Mouse (Mus musculus) forelimb bud, embryonic 11.5 days (tissue): ENCODE measurements at regions not wholly inside any gene's neighbourhood (a gene's known extent, or its start where the extent isn't known, plus 50 kb on each side); places are given as distances from the start of the nearest gene placed in this dataset.

Source experiments
- DNase-seq: peaks from one replicate; pipeline ENCODE4 v3.0.0-alpha.2; 2012; ENCODE audit warnings: low read depth, low spot score

DNA sequence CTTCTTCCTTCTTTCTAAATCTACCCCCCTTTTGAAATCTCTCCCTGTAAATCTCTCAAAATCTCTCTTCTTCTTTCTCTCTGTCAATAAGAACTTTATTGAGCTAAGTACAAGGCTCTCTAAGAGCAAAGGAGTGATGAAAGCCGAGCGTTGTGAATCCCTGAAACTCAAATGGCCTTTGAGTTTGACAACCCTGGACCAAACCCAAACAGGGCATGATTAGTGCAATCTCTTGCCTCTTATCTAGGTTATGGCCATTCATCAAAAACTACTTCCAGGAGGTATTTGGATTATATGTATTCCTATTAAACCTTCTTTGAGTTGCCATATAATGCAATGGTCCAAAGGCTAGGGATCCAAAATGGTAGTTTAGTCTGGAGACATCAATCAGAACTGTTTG lies 304.0 kb downstream of the Inhba start:
- no peak for DNase-seq

DNA sequence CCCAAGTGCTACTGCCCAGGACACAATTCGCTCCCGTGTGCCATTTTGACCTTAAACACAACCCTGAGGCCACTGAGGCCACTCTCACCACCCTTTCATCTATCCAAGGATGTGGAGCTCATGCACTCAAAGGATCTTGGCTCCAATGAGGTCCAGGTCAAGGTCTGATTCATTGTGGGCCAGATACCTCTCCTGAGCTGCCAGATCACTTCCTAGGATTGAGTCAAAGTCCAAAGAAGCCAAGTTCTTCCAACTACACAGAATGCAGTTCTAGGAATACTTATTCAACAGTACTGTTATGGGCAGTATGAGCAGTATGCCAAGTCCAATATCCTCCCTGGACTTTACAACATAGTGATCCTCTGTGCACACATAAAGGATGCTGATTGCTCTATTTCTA lies 304.9 kb downstream of the Inhba start:
- no peak for DNase-seq

DNA sequence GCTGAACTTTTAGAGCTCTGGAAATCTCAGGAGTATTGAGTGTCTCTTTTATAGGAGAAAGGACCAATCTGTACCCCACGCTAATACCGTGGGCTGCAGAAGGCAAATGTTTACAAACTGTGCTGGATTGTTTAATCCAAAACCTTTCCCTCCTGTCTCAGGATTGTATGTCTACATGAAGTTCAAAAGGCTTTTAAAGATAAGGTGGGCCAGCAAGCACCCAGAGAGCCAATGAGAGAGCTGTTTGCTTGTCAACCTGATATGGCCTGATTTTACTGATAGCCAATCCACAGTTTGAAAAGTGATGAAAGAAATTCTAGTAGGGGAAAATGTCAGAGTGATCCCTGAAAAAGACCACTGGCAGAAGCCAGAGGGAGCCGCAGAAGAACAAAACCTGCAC lies 305.8 kb downstream of the Inhba start:
- DNase-seq = no peak

DNA sequence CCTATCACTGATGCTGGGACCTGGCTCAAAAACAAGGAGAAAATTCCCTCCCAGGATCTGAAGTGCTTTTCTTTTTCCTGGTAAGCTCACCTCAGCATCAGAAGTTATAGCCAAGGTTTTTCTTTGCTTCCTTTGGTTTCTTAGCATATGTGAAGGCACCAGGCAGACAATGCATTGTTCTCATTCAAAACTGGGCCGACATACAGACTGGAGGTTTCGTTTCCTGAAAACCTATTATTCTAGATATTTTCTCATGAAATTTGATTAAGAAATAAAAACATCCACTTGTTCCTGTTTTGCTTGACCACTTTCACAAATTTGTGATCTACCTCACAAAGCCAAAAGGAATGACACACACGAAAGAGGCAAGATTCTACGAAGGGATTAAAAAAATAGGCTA lies 308.7 kb downstream of the Inhba start:
- no peak for DNase-seq

DNA sequence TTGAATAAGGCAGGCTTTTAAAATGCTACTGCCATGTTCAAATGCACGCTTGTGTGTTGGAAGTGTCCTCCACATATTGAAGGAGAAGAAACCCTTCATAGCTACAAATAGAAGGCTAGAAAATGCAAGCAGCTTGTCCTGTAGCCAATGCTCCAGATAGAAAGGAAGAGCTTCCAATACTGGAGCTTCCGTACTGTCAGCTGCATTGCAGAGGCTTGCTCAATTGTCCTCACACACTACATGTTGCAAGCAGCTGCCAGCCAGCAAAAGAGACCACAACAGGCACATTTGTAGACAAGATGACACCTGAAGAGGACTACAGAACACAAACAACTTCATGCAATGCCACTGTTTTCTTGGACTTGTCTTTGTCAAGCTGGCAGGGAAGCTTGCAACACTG lies 314.0 kb downstream of the Inhba start:
- DNase-seq = no peak

DNA sequence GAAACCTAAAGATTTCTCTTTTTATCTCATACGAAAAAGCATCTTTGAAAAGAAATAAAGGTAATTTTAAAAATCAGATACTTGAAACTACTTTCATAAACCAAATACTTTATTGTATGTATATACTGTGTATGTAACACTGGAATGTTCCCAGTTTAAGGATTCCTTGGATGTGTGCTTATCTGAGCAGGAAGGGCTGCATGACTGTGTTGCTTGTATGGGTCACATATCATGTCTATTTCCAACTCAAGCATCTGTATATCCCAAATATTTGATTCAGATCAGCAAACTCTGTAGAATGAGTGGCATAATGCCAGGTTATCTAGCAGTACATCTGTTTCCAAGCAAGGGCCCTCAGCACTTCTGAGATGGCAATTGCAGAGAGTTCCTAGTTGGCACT lies 330.1 kb downstream of the Inhba start:
- no peak for DNase-seq

DNA sequence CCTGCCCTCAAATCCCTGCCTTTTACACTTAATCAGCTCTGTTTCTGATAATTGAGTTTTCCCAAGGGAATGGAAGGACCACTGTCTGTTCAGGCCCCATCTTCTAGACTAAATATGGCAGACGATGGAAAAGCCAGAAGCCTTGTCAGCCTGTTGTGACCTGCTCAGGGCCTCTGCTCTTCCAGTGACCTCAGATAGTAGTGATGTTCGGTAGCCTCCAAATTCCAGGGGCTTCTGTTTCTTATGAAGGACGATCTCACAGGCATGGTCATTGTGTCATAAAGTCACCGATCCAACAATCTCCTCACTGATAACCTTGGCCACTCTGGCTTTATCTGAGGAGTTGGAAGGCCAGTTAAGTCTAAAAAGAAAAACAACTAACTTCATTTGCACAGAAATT lies 330.5 kb downstream of the Inhba start:
- DNase-seq = no peak

DNA sequence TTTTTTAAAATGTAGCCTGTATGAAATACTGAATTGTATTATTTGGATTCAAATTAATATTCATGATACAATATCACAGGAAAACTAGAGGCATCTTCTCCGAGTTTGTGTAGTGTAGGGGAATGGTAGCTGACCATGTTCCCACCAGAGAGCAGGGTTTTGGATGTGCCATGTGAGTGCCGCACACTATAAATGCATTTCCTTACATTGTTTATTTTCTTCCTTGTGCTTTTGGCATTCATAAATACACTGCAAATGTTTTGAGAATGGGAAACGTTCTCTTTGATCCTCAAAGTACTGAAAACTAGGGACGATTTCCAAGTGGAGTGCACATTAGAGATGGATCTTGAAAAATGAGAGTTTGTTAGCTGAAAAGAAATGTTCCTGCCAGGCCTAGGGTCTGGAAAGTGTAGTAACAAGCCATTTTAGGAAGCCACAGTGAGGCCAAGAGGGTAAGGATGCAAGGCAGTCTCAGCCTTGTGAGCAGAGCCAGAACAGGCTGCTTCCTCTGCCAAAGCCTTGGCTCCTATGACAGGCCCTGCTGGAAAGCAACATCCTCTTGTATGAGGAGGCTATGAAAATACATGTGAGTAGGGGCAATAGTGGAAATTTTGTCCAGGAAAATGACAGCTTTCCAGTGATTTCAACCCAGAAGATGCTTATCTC lies 331.8 kb downstream of the Inhba start:
- no peak for DNase-seq

DNA sequence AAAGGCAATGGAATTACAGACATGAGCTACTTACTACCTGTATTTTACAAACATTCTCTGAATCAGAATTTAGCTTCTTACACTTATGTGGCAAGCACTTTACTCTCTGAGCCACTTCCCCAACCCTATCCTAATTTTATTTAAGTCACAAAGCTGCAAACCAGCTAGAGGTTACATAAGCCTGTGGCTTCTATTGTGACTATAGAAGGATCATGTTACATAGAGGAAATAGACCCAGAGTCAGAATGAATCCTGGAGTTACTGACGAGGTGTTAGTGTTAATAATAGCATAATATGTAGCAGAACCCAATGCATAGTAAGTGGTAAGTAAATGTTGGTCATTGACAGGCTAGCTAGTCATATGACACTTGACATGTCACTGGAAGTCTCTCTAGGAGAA lies 337.7 kb downstream of the Inhba start:
- DNase-seq = peak; percentile 7

DNA sequence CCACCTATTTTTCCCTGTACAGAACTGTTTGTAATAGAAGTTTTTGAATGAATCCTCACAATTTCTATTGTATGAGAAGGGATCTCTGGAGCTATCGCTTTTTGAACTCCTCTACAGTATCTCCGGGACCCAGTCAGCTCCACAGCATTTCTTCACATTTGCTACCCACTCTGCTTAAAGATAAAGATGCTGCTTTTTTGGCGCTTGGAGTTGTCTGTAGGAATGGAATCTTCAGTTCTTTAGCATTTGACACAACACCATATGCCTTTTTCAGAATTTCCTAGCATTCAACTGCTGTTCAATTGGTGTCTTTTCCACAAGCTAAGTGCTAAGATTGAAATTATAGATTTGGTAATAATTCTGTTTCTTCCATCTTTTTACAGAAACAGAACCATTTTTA lies 338.4 kb downstream of the Inhba start:
- DNase-seq = no peak

DNA sequence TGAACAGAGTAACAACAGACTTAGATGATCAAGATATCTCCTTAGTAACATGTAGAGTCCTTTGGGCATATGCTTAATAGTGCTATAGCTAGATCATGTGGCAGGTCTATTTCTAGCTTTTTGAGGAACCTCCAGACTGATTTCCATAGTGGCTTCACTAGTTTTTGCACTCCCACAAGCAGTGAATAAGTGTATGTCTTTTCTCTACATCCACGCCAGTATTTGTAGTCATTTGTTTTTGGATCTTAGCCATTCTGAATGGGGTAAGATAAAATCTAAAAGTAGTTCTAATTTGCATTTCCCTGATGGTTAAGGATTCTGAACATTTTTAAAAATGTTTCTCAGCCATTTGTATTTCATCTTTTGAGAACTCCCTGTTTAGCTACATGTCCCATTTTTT lies 343.7 kb downstream of the Inhba start:
- no peak for DNase-seq

DNA sequence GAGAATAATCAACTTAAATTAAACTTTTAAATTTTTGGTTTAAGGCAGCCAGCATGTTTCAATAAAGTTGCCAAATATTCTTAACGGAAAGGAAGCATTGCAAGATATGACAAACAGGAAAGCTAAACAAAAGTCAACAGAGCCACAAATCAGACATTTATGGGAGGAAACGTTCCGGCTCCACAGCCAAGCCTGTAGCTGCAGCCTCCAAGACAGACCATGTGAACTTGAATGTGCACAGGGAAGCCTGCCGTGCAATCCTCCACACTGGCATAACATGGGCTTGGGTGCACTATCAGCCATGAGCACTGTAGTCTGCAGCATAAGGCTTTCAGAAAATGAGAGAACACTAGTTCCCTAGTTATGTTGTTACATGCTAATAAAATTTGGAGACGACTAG lies 367.8 kb downstream of the Inhba start:
- DNase-seq = no peak

DNA sequence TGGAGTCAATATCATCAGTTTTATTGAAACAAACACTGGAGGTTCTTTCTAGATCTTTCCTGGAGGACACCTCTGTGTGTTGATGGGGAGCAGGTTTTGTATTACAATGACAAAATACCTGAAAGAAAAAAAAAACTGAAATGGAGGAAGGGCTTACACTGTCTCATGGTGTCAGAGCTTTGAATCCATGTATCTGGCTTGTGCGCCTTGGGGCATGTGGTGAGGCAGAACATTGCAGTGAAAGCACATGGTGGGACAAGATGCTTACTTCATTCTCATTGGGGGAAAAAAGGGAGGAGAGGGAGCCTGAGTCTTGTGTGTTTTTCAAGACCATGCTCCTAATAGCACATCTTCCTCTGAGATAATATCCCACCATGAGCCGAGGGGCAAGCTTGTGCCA lies 368.3 kb downstream of the Inhba start:
- DNase-seq = no peak

DNA sequence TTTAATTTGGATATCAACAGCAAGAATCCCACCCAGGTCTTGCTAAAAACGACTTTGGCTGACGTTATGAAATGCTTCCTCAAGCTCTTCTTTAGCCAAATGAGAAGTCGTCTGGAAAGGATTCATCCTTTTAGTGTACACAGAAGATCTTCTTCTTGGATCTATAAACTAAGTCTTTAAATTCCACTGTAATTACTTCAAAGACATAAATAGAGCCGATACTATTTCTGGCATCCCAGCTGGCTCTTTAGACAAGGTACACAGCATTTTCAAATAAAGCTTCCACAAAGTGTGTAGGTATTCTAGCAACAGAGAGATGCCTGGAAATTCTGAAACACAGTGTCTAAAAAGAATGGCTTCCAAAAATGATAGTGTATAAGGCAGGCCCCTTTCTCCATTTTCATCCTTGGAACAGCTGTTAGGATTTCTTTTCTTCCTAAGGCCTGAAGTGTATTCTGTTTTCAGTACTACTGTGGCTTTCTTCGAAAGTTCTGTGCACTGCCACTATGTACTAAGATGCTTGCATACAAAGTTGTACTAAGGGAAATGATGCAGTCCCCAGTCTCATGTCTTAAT lies 371.4 kb downstream of the Inhba start:
- no peak for DNase-seq

DNA sequence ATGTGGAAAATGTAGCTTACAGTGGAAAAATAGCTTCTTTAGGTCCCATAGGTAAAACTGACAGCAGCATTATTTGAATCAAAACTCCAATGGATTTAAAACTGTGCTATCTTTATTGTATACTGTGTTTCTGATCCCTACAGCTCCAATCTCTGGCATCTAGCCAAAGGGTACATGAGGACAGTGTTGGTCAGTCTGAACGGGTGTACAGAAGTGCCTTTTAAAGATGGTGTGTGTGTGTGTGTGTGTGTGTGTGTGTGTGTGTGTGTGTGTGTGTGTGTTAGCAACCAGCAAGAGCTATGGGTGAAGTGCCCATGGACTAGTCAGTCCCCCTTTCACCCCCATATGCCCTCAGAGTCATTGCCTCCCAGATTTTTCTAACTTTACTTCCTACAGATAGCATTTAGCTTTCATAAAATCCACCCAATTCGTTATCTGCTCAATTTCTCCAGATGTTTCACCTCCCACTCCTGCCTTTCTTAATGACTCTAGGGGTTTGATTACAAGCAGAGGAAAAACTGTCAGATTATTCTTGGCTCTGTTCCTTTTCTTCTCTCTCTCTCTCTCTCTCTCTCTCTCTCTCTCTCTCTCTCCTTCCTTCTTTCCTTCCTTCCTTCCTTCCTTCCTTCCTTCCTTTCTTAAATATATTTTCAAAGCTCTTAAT lies 404.8 kb downstream of the Inhba start:
- DNase-seq = no peak

DNA sequence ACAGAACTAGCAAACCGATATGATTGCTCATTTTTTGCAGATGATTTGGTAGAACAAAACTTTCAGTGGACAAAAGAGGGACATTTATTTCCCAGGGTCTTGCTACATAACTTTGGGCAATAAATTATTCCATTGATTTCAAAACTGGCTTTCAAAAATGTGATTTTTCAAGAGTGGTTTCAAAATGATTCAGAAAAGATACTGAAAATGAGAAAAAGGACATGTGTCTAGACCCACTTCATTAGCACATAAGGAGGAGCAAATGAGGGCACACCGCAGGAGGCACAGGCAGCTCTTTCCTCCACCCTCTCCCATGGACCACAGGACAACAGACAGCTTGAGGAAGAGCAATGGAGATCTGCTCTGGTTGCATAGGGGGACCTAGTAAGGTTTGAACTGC lies 412.5 kb downstream of the Inhba start:
- no peak for DNase-seq

DNA sequence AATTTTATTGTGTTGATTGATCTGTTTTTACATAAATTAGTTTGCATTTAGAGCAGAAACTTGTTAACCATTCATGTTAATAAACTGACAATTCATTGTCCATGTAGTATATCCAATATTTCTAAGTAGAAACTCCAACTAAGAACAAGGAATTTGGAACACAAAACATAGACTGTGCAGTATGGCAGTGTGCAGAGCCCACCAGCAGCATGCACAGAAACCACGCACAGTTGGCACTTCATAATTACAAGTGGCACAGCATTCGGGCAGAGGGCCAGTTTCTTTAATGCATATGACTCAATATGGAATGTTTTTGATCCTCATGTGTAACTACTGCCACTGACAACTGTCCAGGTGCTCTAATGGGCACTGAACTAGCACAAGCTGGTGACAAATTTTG lies 423.8 kb downstream of the Inhba start:
- DNase-seq = no peak

DNA sequence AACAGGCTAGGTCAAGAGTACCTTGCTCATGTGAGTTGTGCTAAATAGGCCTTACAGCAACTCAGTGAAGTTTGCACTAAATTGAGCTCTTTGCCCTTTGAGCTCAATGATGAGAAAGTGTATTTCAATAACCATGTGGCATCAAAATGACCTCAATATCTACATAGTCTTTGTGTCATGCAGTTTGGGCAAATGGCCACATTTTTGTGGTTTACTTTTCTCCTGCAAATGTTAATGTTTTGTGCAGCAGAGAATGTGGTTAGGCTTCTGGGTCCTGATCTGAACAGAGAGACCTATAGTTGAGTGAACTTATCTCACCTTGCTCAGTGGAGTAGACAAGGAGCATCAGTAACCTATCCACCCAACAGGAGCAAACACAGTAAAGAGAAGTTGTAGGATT lies 441.6 kb downstream of the Inhba start:
- no peak for DNase-seq

DNA sequence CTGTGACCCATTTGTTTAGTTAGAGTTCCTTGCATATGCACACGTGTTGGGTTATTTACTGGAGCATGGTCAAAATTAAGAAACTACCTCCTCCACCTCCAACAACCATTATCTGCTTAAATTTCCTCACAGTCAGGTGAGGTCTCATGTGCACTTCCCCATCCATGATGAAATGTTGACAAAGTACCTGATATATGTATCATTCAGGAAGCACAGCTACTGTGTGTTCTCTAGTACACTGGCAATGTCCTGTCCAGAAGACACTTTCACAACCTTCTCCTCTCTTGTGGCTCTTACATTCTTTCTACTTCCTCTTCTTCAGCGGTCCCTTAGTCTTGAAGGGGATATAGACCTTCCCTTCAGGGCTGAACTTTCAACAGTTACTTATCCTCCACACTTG lies 448.1 kb downstream of the Inhba start:
- DNase-seq = no peak

DNA sequence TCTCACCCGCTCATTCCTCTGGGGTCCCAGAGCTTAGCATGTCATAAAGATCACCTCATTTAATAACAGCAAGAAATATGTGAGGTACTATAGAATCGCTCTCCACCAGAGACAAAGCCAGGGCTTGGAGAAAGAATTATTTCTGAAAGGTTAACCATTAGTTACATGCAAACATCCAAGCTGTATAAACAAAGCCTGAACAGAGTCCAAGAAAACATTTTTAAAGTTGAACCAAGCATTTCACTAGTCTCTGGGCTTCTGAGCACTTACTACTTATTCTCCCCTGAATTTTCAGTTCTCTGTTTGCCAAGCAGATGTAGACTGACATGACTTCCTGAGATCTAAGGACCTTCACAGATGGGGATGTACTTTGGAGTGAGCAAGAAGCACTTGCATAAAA lies 450.0 kb downstream of the Inhba start:
- DNase-seq = no peak

DNA sequence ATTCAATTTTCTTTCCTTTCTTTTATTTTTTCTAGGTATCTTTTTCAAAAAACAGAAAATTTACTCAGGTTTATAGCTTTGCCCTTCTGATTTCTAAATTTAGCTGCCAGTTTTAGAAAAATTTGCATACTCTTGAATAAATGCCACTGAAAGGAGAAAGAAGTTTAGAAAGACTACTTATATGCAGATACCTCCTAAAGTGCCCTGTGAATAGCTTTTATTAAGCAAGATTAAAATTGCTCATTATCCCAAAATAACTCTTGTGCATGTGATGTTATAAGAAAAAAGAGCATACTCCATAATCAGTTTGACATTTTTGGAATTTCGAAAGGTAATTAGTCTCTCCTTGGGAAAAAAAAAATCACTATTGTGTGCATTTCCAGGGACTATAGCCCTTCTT lies 453.2 kb downstream of the Inhba start:
- DNase-seq = no peak

DNA sequence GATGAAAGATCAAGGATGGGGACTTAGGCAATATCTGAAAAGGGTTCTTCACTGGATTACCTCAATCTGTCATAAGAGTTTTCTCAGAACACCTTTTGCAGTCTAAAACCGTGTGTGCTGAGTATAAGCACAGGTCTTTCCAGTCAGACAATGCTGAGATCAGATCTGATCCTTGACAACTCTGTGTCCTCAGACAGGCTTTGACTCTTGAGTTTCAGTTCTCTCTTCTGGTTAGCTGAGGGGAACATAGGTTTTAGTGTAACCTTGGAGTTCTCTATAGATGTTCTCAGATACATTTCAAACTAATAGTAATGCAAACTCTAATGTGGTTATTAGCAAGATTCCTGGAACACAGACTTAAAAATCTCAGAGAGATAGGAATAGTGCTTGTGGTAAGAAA lies 453.7 kb downstream of the Inhba start:
- DNase-seq = no peak

DNA sequence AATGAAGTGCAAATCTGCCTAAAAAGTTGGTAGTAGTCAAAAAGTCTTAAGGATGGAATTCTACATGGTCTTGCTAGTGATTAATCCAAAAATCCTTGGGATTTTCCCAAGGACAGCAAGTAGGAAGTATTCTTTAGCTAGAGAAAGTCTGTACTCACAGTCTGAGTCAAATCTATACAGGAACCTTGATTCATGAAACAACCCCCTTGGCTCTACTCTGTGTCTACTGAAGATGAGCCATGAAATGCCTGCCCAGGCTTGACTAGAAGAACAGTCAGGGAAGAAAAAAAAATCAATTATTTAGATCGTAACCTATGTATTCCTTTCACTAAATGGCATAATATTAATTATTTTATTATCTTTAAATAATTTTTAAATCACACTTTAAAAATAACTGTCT lies 454.2 kb downstream of the Inhba start:
- DNase-seq = no peak

DNA sequence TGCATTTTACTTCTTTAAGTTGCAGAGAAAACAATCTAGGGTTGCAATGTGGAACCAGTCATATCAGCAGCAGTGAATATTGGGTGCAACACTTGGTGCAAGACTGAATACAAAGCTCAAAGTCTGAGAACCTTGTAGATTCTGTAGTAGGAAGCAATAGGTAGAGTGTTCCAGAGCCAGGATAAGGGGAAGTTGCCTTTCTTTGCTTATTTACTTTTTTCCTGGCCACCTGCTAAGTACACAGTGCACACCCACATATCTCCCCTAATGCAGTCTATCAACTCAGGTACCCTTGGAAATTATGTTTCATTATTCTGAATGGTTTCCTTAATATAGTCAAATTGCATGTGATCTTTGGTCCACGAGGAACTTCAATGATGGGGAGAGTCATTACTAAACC lies 464.9 kb downstream of the Inhba start:
- no peak for DNase-seq
